Mouse (Mus musculus) left cerebral cortex, adult 2 months (tissue): ENCODE data around the gene Tmem131l. TPM values are rescaled to one million over a fixed set of nuclear protein-coding genes. Genes with fewer than 3 reads are reported as not detected.

Experiments
- DNase-seq, 2 experiments: peaks; one replicate each; pipeline ENCODE4 v3.0.0; 2021 to 2022; ENCODE audit warnings: low spot score in 2 of 2, mixed read lengths in 1 of 2; ENCODE audit errors: extremely low spot score in 1 of 2
- H3K27ac ChIP-seq: fragments of 200-600 bp; 2 replicates; pipeline ENCODE4 v1.8.1; 2022
- H3K4me3 ChIP-seq: fragments of 200-600 bp; 2 replicates; pipeline ENCODE4 v1.8.1; 2022
- CTCF ChIP-seq: fragments of 200-600 bp; IDR thresholded peaks from 2 replicates; pipeline ENCODE4 v1.8.1; 2022; ENCODE audit warnings: antibody characterized with exemption, mild to moderate bottlenecking, moderate library complexity
- intact Hi-C: fragments of 180-260 bp; cut with DNase I; formaldehyde crosslinking; loops from one replicate; pipeline ENCODE4 v1.15.1; 2025
- long read RNA-seq, 2 experiments: library from polyadenylated mRNA; stranded (forward); transcript quantifications; one replicate each; pipeline ENCODE4 v2.0.0; 2021; ENCODE audit warnings: borderline mapping rate in 2 of 2
- total RNA-seq, 2 experiments: library from RNA; stranded (reverse); gene quantifications; 2 replicates each; pipeline ENCODE4 v1.2.3; 2021

Tmem131l gene
- 10 to 100 TPM; 21.7 to 24.9 TPM for total RNA-seq
- long read RNA-seq, experiment 1, full-length matches to known transcripts, result 2 of 14 reads
- long read RNA-seq, experiment 1, partial matches to known transcripts, result 4 of 14 reads
- long read RNA-seq, experiment 1, other reads (novel, unspliced or antisense), result 8 of 14 reads
- long read RNA-seq, experiment 2, full-length matches to known transcripts, result 6 of 24 reads
- long read RNA-seq, experiment 2, partial matches to known transcripts, result 5 of 24 reads
- long read RNA-seq, experiment 2, other reads (novel, unspliced or antisense), result 13 of 24 reads

- no peak; the same call in 1 of the 2 replicates for TF ChIP-seq CTCF
- intact Hi-C loops, result loop anchor here (5.0 kb wide), 2 partner anchors 87 to 93 kb away; no protein-coding TSS in a partner anchor
- peak; percentile 63 to 73 for DNase-seq
- Histone ChIP-seq H3K4me3 (peak within 1 kb of the TSS; percentile 95), H3K27ac (peak within 1 kb of the TSS; percentile 86)
These were observed at the start of gene Tmem131l for GRCm38 (mm10) chr3:84039646-84040475. Tmem131l (minus strand) TSS chr3:84040175.

- intact Hi-C loops, result no loop called here
- Histone ChIP-seq H3K27ac (no peak overlapping the region), H3K4me3 (no peak overlapping the region)
- no peak for DNase-seq
- no peak for TF ChIP-seq CTCF
These were observed 46.9 kb upstream of the Tmem131l start for GRCm38 (mm10) chr3:84086921-84087320.

- no peak for DNase-seq
- intact Hi-C loops, result no loop called here
- no peak overlapping the region for H3K4me3 ChIP-seq
- TF ChIP-seq CTCF, result no peak
- no peak overlapping the region for H3K27ac ChIP-seq
These were observed 46.4 kb upstream of the Tmem131l start for GRCm38 (mm10) chr3:84086337-84086736.

GRCm38 (mm10) chr3:84085429-84085828, 45.5 kb upstream of the Tmem131l start:
- intact Hi-C loops, result no loop called here
- Histone ChIP-seq H3K4me3 (no peak overlapping the region), H3K27ac (no peak overlapping the region)
- no peak for TF ChIP-seq CTCF
- no peak for DNase-seq

GRCm38 (mm10) chr3:84081208-84081722, 41.3 kb upstream of the Tmem131l start:
- H3K4me3 ChIP-seq, result no peak overlapping the region
- H3K27ac ChIP-seq, result no peak overlapping the region
- TF ChIP-seq CTCF, result no peak
- no peak for DNase-seq
- intact Hi-C loops, result no loop called here

- H3K27ac ChIP-seq, result no peak overlapping the region
- intact Hi-C loops, result no loop called here
- no peak for DNase-seq
- TF ChIP-seq CTCF, result no peak
- H3K4me3 ChIP-seq, result no peak overlapping the region
These were observed 40.1 kb upstream of the Tmem131l start for GRCm38 (mm10) chr3:84080074-84080473.

- intact Hi-C loops, result no loop called here
- TF ChIP-seq CTCF, result no peak
- no peak overlapping the region for H3K27ac ChIP-seq
- DNase-seq, result no peak
- no peak overlapping the region for H3K4me3 ChIP-seq
These were observed 37.5 kb upstream of the Tmem131l start for GRCm38 (mm10) chr3:84077505-84077904.

GRCm38 (mm10) chr3:84076543-84077332, 36.8 kb upstream of the Tmem131l start:
- intact Hi-C loops, result no loop called here
- Histone ChIP-seq H3K4me3 (no peak overlapping the region), H3K27ac (no peak overlapping the region)
- TF ChIP-seq CTCF, result no peak
- no peak for DNase-seq

- H3K27ac ChIP-seq, result no peak overlapping the region
- no peak for TF ChIP-seq CTCF
- no peak overlapping the region for H3K4me3 ChIP-seq
- DNase-seq, result no peak
- intact Hi-C loops, result no loop called here
These were observed 35.5 kb upstream of the Tmem131l start for GRCm38 (mm10) chr3:84075516-84075915.

GRCm38 (mm10) chr3:84074777-84075176, 34.8 kb upstream of the Tmem131l start:
- Histone ChIP-seq H3K4me3 (no peak overlapping the region), H3K27ac (no peak overlapping the region)
- no peak for DNase-seq
- intact Hi-C loops, result no loop called here
- TF ChIP-seq CTCF, result no peak

GRCm38 (mm10) chr3:84071641-84072040, 31.7 kb upstream of the Tmem131l start:
- H3K27ac ChIP-seq, result no peak overlapping the region
- intact Hi-C loops, result no loop called here
- no peak for TF ChIP-seq CTCF
- no peak for DNase-seq
- no peak overlapping the region for H3K4me3 ChIP-seq
